Mouse (Mus musculus): ENCODE data around the gene Tmem115.

DNA sequence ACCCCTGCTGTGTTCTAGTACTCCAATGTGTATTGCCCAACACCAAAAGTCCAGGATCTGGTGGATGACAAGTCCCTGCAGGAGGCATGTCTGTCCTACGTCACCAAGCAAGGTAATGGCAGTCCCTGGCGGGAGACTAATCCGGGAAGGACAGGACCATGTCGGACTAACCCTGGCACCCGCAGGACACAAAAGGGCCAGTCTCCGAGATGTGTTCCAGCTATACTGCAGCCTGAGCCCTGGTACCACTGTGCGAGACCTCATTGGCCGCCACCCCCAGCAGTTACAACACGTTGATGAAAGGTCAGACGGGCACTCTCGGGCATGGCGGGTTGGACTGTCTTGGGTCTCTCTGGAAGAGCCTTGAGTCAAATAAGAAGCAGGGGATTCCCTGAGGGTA, 11.0 kb downstream of the Tmem115 start:
- TF ChIP-seq CTCF (IDR thresholded peaks at IDR 0.05; ENCODE audit: extremely low read depth, insufficient read depth, insufficient read length, insufficient replicate concordance) (no peak), POLR2A (IDR thresholded peaks at IDR 0.05; ENCODE audit: low read depth, low read length) (no peak)
